Mouse (Mus musculus): ENCODE measurements around the gene Vps4a. TPM values are rescaled to one million over a fixed set of nuclear protein-coding genes. Genes with fewer than 3 reads are reported as not detected.

Vps4a gene
- total RNA-seq, 2 experiments from 2014 or later = 58.7 to 60.0 TPM

DNA sequence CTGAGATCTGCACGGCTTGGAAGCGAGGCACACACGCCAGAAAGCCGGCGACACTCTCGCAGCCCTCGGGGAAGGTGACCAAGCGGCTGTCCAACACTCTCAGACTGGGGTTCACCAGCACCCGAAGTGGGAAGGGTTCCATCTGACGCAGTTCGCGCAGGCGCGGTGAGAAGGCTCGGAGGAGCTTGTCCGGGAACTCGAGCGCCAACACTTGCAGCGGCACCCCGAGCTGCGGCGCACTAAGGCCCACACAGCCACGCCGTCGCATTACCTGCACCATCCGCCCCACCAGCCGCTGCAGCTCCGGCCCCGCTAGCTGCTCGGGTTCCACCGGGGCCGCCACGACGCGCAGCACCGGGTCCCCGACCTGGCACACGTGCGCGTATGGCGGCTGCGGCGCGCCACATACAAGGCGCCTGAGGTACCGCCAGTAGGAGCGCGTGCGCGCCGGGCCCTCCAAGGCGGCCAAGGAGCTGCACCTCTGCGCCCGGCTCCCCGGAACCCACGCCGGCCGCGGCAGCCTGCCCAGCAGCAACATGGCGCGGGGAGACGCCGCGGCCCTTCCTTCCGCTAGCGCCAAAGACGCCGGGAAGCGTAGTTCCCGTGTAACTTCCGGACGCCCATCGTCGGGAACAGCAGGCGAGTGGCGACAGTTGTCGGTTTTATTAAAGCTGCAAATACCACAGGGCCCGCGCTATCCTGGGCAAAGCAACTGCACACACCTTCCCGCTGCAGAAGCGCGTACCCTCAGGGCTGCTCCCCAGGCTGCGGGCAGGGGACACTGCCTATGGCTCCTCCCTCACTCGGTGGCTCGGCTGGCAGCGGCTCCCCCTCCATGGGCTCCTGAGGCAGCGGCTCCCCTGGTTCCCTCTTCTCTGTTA, 17.3 kb downstream of the Vps4a start, which contains the start of gene Pdf:
Gene Pdf (minus strand): TSS at position 554 of the 881 bp plus-strand sequence.
- peak; percentile 85 to 88 for DNase-seq

DNA sequence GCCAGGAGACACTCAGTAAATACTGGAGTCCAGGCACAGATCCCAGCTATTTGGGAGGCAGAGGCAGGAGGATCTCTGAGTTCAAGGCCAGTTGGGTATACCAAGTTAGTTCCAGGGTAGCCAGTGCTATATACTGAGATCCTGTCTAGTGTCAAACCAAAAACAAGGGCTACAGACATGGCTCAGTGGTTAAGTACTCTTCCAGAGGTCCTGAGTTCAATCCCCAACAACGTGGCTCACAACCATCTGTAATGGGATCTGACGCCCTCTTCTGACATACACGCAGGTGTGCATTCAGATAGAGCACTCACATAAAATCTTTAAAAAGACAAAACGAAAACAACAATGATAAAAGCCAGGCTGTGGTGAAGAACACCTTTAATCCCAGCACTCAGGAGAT, 18.5 kb downstream of the Vps4a start:
- DNase-seq = no peak

DNA sequence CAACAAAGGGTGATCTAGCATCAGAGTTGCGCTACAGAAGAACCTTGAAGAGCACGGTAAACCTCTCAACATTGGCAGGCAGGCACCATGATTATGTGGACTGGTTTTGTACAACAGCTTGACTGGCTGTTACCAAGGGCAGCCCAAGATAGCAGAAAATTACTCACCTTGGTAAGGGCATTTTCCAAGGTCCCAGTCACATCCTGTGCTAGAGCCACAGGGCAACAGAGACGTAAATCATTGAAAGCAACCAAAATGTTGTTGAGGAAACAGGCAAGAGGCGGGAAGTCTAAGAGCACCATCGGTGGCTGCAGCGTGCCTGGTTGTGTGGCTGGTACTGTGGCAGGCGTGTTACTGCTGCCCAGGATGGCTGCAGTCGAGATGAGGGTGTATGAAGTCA, 21.0 kb downstream of the Vps4a start:
- DNase-seq = no peak

DNA sequence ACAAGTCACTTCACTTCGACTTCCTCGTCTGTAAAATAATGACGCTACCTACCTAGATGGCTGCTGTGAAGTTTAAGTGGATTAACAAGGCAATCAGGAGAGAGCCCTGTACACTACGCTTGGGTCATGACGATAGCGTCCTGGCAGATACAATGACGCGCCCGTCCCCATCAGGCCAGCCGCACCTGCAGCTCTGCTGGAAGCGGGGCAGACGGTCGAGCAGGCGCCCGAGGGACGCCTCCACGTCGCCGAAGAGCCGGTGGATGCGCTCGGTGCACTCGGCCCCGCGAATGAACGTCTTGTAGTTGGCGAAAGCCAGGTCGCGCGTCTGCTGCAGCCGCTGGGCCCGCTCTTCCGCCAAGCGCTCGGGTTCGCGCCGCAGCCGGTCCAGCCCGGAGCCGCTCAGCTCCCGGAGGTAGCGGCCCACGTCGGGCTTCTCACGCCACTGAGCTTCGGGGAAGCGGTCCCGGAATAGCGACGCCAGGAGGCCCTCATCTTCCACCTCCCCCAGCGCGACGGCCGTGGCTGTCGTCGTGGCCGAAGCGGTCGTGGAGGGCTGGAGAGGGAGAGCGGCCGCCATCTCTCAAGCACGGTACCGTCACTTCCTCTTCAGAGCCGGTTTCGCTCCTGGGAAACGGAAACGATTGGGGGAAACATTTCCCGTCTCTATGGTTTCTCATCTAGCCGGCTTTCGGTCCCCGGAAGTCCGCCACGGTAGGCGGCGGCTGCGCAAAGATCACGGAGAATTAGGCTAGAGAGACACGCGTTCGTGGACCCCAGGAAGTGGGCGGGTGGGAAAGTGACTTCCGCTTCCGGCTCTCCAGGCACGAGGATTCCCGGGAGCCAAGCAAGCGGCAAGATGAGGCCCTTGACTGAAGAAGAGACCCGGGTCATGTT, 25.3 kb downstream of the Vps4a start, which contains the start of the genes Cog8 and Nip7:
Gene Cog8 (minus strand): TSS at position 614 of the 897 bp plus-strand sequence.
Gene Nip7 (plus strand): TSS at position 802 of the 897 bp plus-strand sequence.
- peak; percentile 96 to 98 for DNase-seq

DNA sequence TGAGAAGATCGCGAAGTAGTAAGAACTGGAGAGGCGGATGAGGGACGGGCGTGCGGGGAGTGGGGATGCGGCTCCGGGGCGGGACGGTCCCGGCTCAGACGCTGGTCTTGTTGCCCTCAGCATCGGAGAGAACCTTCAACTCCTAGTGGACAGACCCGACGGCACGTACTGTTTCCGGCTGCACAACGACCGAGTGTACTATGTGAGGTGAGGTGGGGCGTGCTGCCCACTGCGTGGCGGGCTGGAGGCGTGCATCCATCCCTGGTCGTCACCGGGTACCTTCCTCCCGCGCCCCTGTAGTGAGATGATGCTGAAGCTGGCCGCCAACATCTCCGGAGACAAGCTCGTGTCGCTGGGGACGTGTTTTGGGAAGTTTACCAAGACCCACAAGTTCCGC, 25.9 kb downstream of the Vps4a start:
- DNase-seq = no peak

DNA sequence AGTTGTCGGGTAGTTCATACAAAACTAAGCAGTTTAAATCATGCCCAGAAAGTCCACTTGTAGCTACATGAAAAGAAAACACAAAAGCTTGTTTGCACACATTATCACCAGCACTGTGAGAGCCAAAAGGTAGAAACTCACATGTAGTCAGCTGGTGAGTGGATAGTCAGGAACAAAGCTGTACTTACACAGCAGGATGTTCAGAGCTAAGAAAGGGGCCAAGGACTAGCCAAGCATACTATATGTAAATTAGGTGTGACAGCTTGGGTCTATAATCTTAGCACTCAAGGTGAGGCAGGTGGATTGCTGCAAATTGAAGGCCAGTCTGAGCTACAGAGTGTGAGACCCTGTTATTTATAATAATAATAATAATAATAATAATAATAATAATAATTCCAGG, 31.6 kb downstream of the Vps4a start:
- no peak for DNase-seq

DNA sequence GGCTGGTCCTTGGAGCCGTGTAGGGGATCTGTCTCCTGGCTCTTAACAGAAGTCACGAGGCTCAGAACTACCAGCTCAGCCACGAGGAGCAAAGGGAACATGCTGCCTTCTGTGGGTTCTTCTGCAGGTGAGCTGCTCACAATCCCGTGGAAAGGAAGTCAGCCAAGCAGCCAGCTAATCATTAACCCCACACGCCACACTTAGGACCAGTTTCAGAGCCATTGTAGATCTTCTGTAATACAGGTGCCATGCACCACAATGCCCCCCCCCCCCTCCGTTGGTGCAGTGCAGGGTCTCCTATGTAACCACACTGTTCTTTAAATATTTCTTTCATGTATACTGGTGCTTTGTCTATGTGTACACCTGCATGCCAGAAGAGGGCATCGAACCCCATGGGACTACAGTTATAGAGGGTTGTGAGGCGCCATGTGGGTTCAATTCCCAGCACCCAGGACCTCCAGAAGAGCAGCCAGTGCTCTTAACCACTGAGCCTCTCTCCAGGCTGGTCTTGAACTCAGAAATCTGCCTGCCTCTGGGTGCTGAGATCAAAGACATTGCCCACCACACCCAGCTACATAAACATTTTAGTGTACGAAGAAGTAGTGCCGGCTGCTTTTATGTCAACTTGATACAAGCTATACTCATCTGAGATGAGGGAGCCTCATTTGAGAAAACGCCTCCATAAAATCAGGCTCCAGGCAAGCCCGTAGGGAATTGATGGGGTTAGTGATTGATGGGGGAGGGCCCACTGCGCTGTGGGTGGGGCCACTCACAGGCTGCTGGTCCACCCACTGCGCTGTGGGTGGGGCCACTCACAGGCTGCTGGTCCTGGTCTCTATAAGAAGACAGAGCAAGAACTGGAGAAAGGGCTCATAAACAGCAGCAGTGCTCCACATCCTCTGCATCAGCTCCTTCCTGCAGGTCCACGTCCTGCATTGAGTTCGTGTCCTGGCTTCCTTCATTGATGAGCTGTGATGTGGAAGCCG, 34.8 kb downstream of the Vps4a start, which contains the start of gene Tmed6:
Gene Tmed6 (minus strand): TSS at position 134 of the 986 bp plus-strand sequence.
- DNase-seq = peak in 1 of 2 experiments; percentile 26

DNA sequence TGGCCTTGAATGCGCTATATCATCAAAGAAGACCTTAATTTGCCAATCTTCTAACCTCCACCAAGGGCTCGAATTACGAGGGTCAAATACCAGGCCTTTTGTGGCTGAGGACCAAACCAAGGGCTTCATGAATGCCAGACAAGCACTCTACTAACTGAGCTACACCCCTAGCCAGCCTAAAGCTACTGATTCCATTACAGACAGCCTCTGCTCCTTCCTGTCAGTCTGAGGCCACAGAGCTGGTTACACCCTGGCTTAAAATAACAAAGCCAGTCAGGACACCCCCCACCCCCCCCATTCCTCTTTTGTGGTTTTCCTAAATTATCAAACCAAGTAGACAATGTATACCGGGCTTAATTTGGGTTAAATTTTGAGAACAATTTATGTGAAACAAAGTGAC, 42.7 kb downstream of the Vps4a start:
- no peak for DNase-seq

DNA sequence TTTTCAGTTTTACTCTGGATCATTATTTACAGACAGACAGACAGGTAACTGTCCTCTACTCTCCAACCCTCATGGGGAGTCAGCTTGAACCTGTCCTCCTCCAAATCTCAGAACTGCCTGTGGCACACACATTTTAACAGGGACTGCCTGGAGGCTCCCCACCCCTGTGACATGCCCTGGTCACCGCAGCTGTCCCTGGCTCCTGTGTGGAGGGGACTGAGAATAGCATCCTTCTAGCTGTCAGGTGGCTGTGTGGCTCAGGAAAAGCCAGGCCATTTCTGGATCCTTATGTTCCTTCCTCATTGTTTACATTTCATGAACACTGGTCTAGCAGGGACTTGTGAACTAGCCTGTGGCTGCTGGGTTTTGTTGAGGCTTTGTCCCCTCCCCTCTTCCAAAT, 43.1 kb downstream of the Vps4a start:
- DNase-seq = no peak

DNA sequence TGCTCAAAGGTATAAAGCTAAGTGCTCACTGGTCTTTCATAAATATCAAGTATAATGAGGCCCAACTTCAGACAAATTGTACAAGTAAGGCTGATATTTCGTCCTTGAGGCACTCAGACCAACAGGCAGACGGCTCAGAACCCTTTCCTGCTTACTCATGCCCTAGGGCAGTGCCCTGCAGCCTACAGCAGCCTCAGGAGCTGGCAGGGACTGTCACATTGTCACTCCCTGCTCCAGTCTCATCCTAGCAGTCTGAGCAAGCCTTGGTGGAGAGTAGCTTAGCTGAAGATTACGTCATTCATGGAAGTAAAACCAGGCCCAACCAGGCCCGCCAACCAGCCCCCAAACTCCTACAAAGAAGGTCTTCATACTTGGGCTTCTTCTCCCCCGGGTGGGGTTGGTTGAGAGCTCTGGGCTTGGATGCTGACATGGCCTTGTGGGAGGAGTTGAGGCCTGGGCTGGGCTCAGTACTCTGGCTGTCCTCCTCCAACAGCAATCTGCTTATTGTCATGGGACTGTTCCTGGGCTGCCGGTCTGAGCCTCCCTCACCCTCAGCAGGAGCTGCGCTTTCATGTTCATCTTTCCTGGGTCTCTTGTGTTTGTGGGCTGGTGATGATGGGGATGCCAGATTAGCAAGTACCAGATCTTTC, 45.3 kb downstream of the Vps4a start:
- DNase-seq = peak in 1 of 2 experiments; percentile 28

DNA sequence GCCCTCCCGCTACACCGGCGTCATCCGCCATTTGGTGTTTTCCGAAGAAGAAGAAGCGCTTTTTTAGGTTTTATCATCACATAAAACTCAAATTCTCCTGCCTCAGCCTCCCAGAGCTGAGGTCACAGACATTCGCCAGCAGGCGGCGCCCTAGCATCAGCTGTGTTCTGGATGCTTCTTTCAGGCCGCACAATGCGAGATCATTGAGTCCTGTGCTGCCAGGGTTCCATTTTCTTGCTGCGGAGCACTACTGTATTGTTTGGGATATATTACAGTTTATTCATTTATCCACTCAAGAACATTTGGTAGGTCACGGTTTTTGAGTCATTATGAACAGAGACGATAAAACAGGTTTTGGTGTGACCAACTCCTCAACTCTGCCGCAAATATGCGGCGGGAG, 54.3 kb downstream of the Vps4a start:
- DNase-seq = no peak

DNA sequence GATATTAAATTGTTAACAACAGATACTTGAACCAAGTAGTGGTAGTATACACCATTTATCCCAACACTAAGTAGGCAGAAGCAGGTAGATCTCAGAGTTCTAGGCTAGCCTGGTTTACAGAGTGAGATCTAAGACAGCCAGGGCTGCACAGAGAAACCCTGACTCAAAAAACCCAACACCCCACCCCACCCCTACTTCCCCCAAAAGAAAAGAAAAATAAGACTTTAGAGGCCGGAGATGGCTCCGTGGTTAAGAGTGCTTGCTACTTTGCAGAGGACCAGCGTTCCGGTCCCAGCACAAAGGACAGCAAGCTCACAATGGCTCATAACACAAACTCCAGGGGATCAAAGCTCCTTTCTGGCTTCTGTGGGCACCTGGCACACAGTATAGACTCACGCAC, 55.0 kb downstream of the Vps4a start:
- DNase-seq = no peak

DNA sequence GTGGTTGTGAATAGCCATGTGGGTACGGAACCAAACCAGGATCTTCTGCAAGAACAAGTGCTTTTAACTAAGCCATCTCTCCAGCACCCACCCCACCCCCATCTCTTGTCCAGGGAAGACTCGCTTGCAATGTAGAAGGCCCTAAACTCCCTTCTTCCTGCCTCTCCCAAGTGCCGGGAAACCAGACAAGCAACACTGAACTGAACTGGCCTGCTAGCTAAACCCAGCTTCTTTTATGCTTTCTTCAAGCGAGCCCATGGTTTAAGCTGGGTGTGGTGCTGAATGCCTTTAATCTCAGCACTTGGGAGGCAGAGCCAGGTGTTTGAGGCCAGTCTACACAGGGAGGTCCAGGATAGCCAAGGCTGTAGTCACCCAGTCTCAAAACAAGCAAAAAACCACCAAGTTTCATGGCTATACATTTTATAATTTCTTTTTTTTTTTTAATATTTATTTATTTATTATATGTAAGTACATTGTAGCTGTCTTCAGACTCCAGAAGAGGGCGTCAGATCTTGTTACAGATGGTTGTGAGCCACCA, 57.6 kb downstream of the Vps4a start:
- no peak for DNase-seq

DNA sequence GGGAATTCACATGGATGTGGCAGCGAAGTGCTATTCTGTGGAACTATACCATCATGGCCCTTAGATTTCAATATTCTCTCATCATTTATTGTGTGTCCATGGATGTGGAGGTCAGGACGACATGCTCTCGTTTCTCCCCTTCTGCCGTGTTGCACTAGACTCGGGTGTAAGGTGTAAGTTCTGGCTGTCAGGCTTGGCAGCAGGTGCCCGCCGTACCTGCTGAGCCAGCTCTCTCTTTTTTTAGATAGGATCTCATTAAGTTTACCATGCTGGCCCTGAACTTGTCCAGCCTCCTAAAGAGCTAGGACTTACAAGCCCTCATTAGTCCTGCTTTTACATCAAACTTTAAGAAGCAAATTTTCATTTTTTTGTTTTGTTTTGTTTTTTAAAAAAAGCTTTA, 59.5 kb downstream of the Vps4a start:
- no peak for DNase-seq

Other genes with a start within 250 kb of the Vps4a start
- under 1 TPM; 0.42 to 0.51 TPM for gene Has3, start 161.0 kb upstream of the Vps4a start, total RNA-seq (2021)
- gene Utp4, start 137.6 kb upstream of the Vps4a start, total RNA-seq (2021) = 10 to 100 TPM; 21.4 to 22.7 TPM
- 1 to 10 TPM; 9.6 to 9.7 TPM for gene Sntb2, start 95.5 kb upstream of the Vps4a start, total RNA-seq (2021)
- gene Pdf, start 17.4 kb downstream of the Vps4a start, total RNA-seq (2021) = 10 to 100 TPM; 64.3 to 77.4 TPM
- gene Cog8, start 25.5 kb downstream of the Vps4a start, total RNA-seq (2021) = 10 to 100 TPM; 15.8 to 17.1 TPM
- 10 to 100 TPM; 22.1 to 22.8 TPM for gene Nip7, start 25.7 kb downstream of the Vps4a start, total RNA-seq (2021)
- not detected for gene Tmed6, start 34.4 kb downstream of the Vps4a start, total RNA-seq (2021)
- 10 to 100 TPM; 11.8 to 13.5 TPM for gene Terf2, start 65.3 kb downstream of the Vps4a start, total RNA-seq (2021)
- 10 to 100 TPM; 38.5 to 41.7 TPM for gene Cyb5b, start 119.4 kb downstream of the Vps4a start, total RNA-seq (2021)